Mouse (Mus musculus) liver, postnatal 0 days (tissue): Measurements from ENCODE around the gene Sp140.
"Not testable (repeated sequence)": the region's sequence is repeated elsewhere in the genome, so short reads cannot be mapped to it uniquely, and the experiment has no call there.

Experiments
- CTCF ChIP-seq: sonication (generic); IDR thresholded peaks from 2 replicates; pipeline ENCODE4 v1.5.1; 2016; ENCODE audit warnings: antibody characterized with exemption, low read depth
- EP300 ChIP-seq: IDR thresholded peaks from 2 replicates; pipeline ENCODE4 v1.6.1; 2016; ENCODE audit warnings: antibody characterized with exemption, low read depth, mild to moderate bottlenecking

- not testable (repeated sequence) for TF ChIP-seq CTCF, EP300
These were observed at the start of gene Sp140 for GRCm38 (mm10) chr1:85600078-85600477.
